ENCODE assay signal across 10 mouse cellular contexts in the genomic region with DNA sequence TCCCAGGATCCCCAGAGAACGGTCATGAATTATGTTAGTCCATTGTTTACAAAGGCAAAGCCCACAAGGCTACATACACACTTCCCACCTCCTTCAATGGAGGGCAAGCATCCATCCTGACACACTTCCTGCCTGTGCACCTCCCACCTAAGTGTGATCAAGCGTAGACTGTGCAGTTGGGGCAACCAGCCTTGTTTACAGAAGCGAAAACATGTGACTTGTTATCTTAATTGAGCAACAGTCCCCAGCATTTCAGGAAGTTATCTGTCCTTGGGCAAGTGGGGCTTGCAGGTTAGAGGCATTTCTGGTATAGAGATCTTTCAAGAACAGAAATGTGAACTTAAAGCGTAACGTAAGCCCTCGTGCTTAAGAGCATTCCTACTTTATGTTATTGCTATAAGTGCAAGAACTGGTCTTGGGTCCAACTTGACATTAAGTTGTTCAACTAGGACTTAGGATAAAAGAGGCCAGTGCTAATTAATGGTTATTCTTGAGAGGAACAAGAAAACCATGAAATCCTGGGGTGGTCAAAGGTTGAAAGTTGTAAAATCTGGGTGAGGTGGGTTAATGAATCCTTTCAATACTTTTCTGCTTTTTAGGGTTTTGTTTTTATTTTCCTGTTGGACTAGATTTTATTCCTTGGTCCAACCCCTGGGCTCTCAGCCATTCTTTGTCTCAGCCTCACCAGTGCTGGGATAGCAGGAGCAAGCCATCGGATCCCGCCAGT. TPM values are rescaled to one million over a fixed set of nuclear protein-coding genes. Genes with fewer than 3 reads are reported as not detected.
DNase-seq lines count a peak whose midpoint lies in the region; ATAC-seq and TF ChIP-seq lines count a peak whose summit lies in the region.
"Had no signal": no experiment of that assay in that cellular context is flagged by ENCODE, and none has a peak within 500 bp of the region (broad histone marks: within the 10 kb centered on the region; RNA-seq: fewer than 3 reads in every experiment).

No protein-coding gene starts in this region.

- no peaks in the 10 kb centered on the region for H3K9me3 ChIP-seq in lung, postnatal 0 days (ENCODE audit: low read length)
- H3K9me3 ChIP-seq: embryonic facial prominence, embryonic 15.5 days had no signal

- no peak overlapping the region for H3K4me3 ChIP-seq in lung, postnatal 0 days (ENCODE audit: low read depth, low read length)
- H3K4me3 ChIP-seq: embryonic facial prominence, embryonic 15.5 days had no signal

- peak; percentile 67 for TF ChIP-seq EP300 in lung, postnatal 0 days (IDR thresholded peaks at IDR 0.05)

- intact Hi-C loops in left cerebral cortex, postnatal 36 days (cut with DNase I) = no loop called here

- H3K4me1 ChIP-seq in lung, postnatal 0 days (ENCODE audit: insufficient read depth, low read depth, low read length) = no peaks in the 10 kb centered on the region

- no peak for TF ChIP-seq CTCF in lung, postnatal 0 days (IDR thresholded peaks at IDR 0.05)

- H3K27ac ChIP-seq in lung, postnatal 0 days (ENCODE audit: low read length) = peak overlapping the region; percentile 27; the same call in 1 of the 2 replicates
- H3K27ac ChIP-seq: embryonic facial prominence, embryonic 15.5 days; hindbrain, postnatal 0 days had no signal

- 40% methylated on average over 8 of the region's 8 CpGs for WGBS in lung, postnatal 0 days

- no peaks in the 10 kb centered on the region for H3K27me3 ChIP-seq in lung, postnatal 0 days (replicated peaks; ENCODE audit: insufficient read depth, low read length)
- H3K27me3 ChIP-seq: embryonic facial prominence, embryonic 15.5 days had no signal

- no peak overlapping the region for H3K4me2 ChIP-seq in lung, postnatal 0 days (replicated peaks; ENCODE audit: low read depth, low read length)
- H3K4me2 ChIP-seq: embryonic facial prominence, embryonic 15.5 days had no signal

- no peaks in the 10 kb centered on the region for H3K36me3 ChIP-seq in lung, postnatal 0 days (ENCODE audit: insufficient read depth, low read length)
- H3K36me3 ChIP-seq: embryonic facial prominence, embryonic 15.5 days had no signal

- peak; percentile 48 for DNase-seq in spleen, adult 12 weeks (ENCODE audit: low spot score)
- no peak for DNase-seq in spleen, adult 18-20 months
- DNase-seq in lung, postnatal 0 days (ENCODE audit: low spot score) = peak; percentile 83
- peak; percentile 82 for DNase-seq in yolk sac, embryonic 10.5 days (ENCODE audit: low spot score)
- DNase-seq in left cerebral cortex, postnatal 36 days (ENCODE audit: low spot score in 2 of 2) = no peak
- DNase-seq in embryo, embryonic 11 days = no peak
- DNase-seq: gastrocnemius, postnatal 36 days had no signal

- no peak overlapping the region for H3K9ac ChIP-seq in lung, postnatal 0 days (replicated peaks; ENCODE audit: low read depth)
- H3K9ac ChIP-seq: embryonic facial prominence, embryonic 15.5 days had no signal

- ATAC-seq in granulocyte monocyte progenitor cell, adult 5-6 weeks (replicated peaks; ENCODE audit: poor library complexity, severe bottlenecking) = peak; percentile 98
- ATAC-seq in lung, postnatal 0 days = peak; percentile 82
- ATAC-seq: hindbrain, postnatal 0 days had no signal

RNA-seq across cellular contexts. Expression of a gene that starts 47.3 kb away (rescaled TPM):
- total RNA-seq in granulocyte monocyte progenitor cell, adult 5-6 weeks (2014; fragmentation: Nextera tagmentation) = 3,814 and 3,953 TPM in 2 replicates
- 7,771 and 8,789 TPM in 2 replicates for total RNA-seq in granulocyte monocyte progenitor cell, adult 5-6 weeks (2017)
- polyA plus RNA-seq in lung, postnatal 0 days (2015; fragmentation: Nextera tagmentation; extraction: Ambion mirVana) = 1,264 and 1,361 TPM in 2 replicates
- total RNA-seq in left cerebral cortex, postnatal 36 days (2021) = 100 to 1,000 TPM; 384 TPM

RNA-seq across cellular contexts. Expression of a gene that starts 53.1 kb away (rescaled TPM):
- not detected in 2 replicates for total RNA-seq in granulocyte monocyte progenitor cell, adult 5-6 weeks (2014; fragmentation: Nextera tagmentation)
- total RNA-seq in granulocyte monocyte progenitor cell, adult 5-6 weeks (2017) = not detected in 2 replicates
- not detected in 2 replicates for polyA plus RNA-seq in lung, postnatal 0 days (2015; fragmentation: Nextera tagmentation; extraction: Ambion mirVana)
- not detected for total RNA-seq in left cerebral cortex, postnatal 36 days (2021)
- total RNA-seq: gastrocnemius, postnatal 36 days; hindbrain, postnatal 0 days had no signal
- polyA plus RNA-seq: embryonic facial prominence, embryonic 15.5 days; hindbrain, postnatal 0 days had no signal

RNA-seq across cellular contexts. Expression of a gene that starts 53.2 kb away (rescaled TPM):
- total RNA-seq in granulocyte monocyte progenitor cell, adult 5-6 weeks (2014; fragmentation: Nextera tagmentation) = not detected in 2 replicates
- not detected in 2 replicates for total RNA-seq in granulocyte monocyte progenitor cell, adult 5-6 weeks (2017)
- 1.3 and 2.1 TPM in 2 replicates for polyA plus RNA-seq in lung, postnatal 0 days (2015; fragmentation: Nextera tagmentation; extraction: Ambion mirVana)
- not detected for total RNA-seq in left cerebral cortex, postnatal 36 days (2021)
- total RNA-seq: gastrocnemius, postnatal 36 days had no signal
- polyA plus RNA-seq: embryonic facial prominence, embryonic 15.5 days had no signal

Comparison
In these comparisons a context has a peak if more than half of its experiments do, and no peak if none do; other contexts are left out.
1. DNase-seq: peak in spleen, adult 12 weeks (single experiment), lung, postnatal 0 days (single experiment) and yolk sac, embryonic 10.5 days (single experiment); none in spleen, adult 18-20 months (0 of 2), left cerebral cortex, postnatal 36 days (0 of 2) and embryo, embryonic 11 days (single experiment).
2. RNA of a gene that starts 47.3 kb away (total RNA-seq): 3,814 to 8,789 TPM in granulocyte monocyte progenitor cell, adult 5-6 weeks; 384 TPM in left cerebral cortex, postnatal 36 days; every median in the first group is over 4 times any median in the second.